Mouse (Mus musculus): ENCODE results near the gene Myo7a. TPM values are rescaled to one million over a fixed set of nuclear protein-coding genes. Genes with fewer than 3 reads are reported as not detected.

Myo7a gene
- polyA plus RNA-seq (2014; fragmentation: Illumina TruSeq; extraction: RNeasy Lipid Tissue Mini Kit (QIAGEN cat#74804); ENCODE audit: low read depth, low replicate concordance): 7.0 TPM

DNA sequence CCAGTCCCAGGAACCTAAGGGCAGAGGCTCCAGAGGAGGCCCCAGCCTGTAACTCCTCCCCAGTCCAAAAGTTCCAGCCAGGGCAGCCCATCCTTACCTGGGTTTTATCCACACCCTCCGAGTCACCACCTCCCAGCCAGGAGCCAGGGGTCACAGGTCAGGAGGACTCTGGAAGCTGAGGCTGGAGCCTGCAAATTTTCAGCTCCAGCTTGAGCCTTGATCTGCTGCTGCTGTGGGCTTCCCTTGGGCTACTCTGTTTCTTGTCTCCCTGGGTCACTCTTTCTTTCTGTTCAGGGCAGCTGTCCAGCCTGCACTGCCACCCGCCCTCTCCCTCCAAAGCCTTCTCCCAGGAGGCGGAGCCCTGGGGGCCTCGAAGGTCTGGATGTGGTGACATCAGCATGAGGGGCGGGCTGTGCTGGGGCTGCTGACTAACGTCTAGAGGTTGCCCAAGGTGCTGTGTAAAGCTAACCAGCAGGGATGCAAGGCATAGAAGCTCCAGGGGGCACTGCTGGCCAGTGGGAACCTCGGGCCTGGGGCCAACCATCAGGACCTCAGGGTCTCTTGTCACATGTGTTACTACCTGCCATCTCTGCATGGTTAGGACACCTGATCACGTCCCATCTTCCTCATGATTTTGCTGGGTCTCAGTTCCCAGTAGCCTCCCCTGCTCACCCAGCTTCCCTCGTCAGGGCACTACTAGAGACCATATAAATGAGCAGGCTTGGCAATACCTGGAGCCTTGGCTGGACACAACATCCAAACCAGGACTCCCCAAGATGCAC is at the start of gene Myo7a:
Gene Myo7a (minus strand): TSS at position 346 of the 782 bp plus-strand sequence.

DNA sequence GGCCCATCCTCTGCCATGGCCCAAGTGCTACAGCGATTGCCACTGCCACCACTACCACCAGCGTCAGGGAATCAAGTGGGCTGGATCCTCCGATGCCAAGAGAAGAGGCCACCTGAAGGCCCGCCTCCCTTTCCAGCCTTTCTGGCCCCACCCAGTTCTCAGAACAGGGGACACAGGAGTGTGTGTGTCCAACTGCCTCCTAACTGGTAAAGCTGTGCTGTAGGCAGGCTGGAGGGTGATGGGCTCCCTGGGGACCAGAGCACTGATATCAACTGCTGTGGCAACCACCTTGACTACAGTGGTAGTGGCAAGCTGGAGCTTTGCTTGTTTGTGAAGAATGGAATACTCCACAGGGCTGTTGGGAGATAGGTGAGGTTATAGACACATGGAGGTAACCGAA is 26.1 kb upstream of the Myo7a start, which contains the start of gene Omp:
Gene Omp (minus strand): TSS at position 101 of the 400 bp plus-strand sequence.

Other genes starting within 250 kb of the Myo7a start
- not detected for gene Gdpd4, start 199.6 kb downstream of the Myo7a start, polyA plus RNA-seq (2014; fragmentation: Illumina TruSeq; extraction: RNeasy Lipid Tissue Mini Kit (QIAGEN cat#74804); ENCODE audit: low read depth, low replicate concordance)
- not detected for gene Omp, start 26.0 kb upstream of the Myo7a start, polyA plus RNA-seq (2014; fragmentation: Illumina TruSeq; extraction: RNeasy Lipid Tissue Mini Kit (QIAGEN cat#74804); ENCODE audit: low read depth, low replicate concordance)
- gene Capn5, start 58.8 kb upstream of the Myo7a start, polyA plus RNA-seq (2014; fragmentation: Illumina TruSeq; extraction: RNeasy Lipid Tissue Mini Kit (QIAGEN cat#74804); ENCODE audit: low read depth, low replicate concordance): 2.3 TPM
- not detected for gene B3gnt6, start 80.0 kb upstream of the Myo7a start, polyA plus RNA-seq (2014; fragmentation: Illumina TruSeq; extraction: RNeasy Lipid Tissue Mini Kit (QIAGEN cat#74804); ENCODE audit: low read depth, low replicate concordance)
- 4.3 TPM for gene Acer3, start 201.7 kb upstream of the Myo7a start, polyA plus RNA-seq (2014; fragmentation: Illumina TruSeq; extraction: RNeasy Lipid Tissue Mini Kit (QIAGEN cat#74804); ENCODE audit: low read depth, low replicate concordance)
- gene Tsku, start 241.8 kb upstream of the Myo7a start, polyA plus RNA-seq (2014; fragmentation: Illumina TruSeq; extraction: RNeasy Lipid Tissue Mini Kit (QIAGEN cat#74804); ENCODE audit: low read depth, low replicate concordance): 2.9 TPM

Measured in heart, adult 10 weeks (tissue).